Mouse (Mus musculus) CH12.LX (cell line): ENCODE measurements at regions not wholly inside any gene's neighbourhood (a gene's known extent, or its start where the extent isn't known, plus 50 kb on each side); places are given as distances from the start of the nearest gene placed in this dataset.

ENCODE experiments used
- DNase-seq: peaks from one replicate; pipeline ENCODE4 v3.0.0-alpha.2; 2013; ENCODE audit errors: extremely low read depth
- H3K27ac ChIP-seq: 2 replicates; pipeline ENCODE4 v1.5.1; 2012; ENCODE audit warnings: low read depth, mild to moderate bottlenecking, control low read depth, moderate library complexity; ENCODE audit not compliant: insufficient read depth
- H3K27me3 ChIP-seq: replicated peaks from 2 replicates; pipeline ENCODE3; 2012; ENCODE audit warnings: inconsistent platforms
- H3K36me3 ChIP-seq, 2 experiments: replicated peaks in 1 of 2; 2 replicates each; pipeline versions ENCODE3 to v1.6.1; 2012; ENCODE audit warnings: inconsistent platforms in 1 of 2, low read length in 1 of 2, mild to moderate bottlenecking in 1 of 2, mixed read lengths in 1 of 2, moderate library complexity in 1 of 2; ENCODE audit not compliant: control insufficient read depth in 1 of 2, insufficient read depth in 1 of 2
- H3K4me1 ChIP-seq, 2 experiments: 2 replicates each; pipeline ENCODE4 v1.6.1; 2012; ENCODE audit warnings: inconsistent platforms in 1 of 2, moderate library complexity in 1 of 2; ENCODE audit not compliant: insufficient read depth in 2 of 2, control insufficient read depth in 1 of 2
- H3K4me2 ChIP-seq: 2 replicates; pipeline ENCODE4 v1.6.1; 2012; ENCODE audit warnings: low read depth, mild to moderate bottlenecking, control low read depth; ENCODE audit not compliant: poor library complexity, insufficient read depth, severe bottlenecking
- H3K4me3 ChIP-seq, 3 experiments: fragments of 150-350 bp in 1 of 3; sonication (generic) in 1 of 3; replicated peaks in 1 of 3; 2 replicates each; pipeline versions ENCODE3 to v1.5.1; 2011 to 2012; ENCODE audit warnings: low read depth in 2 of 3, low read length in 2 of 3, mild to moderate bottlenecking in 2 of 3, moderate library complexity in 2 of 3, control low read depth in 1 of 3, improper control_type of control experiment in 1 of 3, inconsistent platforms in 1 of 3, mixed read lengths in 1 of 3; ENCODE audit not compliant: poor library complexity in 1 of 3
- H3K79me2 ChIP-seq: replicated peaks from 2 replicates; pipeline ENCODE4 v1.6.1; 2012; ENCODE audit warnings: mild to moderate bottlenecking, moderate library complexity; ENCODE audit not compliant: control insufficient read depth, poor library complexity, insufficient read depth, severe bottlenecking; ENCODE audit errors: extremely low read depth
- H3K9ac ChIP-seq: 2 replicates; pipeline ENCODE4 v1.6.1; 2012; ENCODE audit warnings: low read depth, mild to moderate bottlenecking, control low read depth, moderate library complexity; ENCODE audit not compliant: insufficient read depth
- H3K9me3 ChIP-seq: replicated peaks from 2 replicates; pipeline ENCODE3; 2012; ENCODE audit warnings: low read length, inconsistent platforms, mixed read lengths
- BHLHE40 ChIP-seq: IDR thresholded peaks from 2 replicates; pipeline ENCODE4 v1.6.1; 2011; ENCODE audit warnings: mild to moderate bottlenecking, low read depth, low read length, improper control_type of control experiment
- CHD1 ChIP-seq: IDR thresholded peaks from 2 replicates; pipeline ENCODE4 v1.6.1; 2012; ENCODE audit warnings: low read depth, low read length, improper control_type of control experiment, inconsistent platforms
- ELF1 ChIP-seq: IDR thresholded peaks from 2 replicates; pipeline ENCODE4 v1.6.1; 2014; ENCODE audit warnings: low read depth, mild to moderate bottlenecking, inconsistent platforms, low read length, improper control_type of control experiment
- IRF4 ChIP-seq: IDR thresholded peaks from 2 replicates; pipeline ENCODE4 v1.6.1; 2014; ENCODE audit warnings: low read depth, mild to moderate bottlenecking, inconsistent platforms, low read length, improper control_type of control experiment
- KAT2A ChIP-seq: IDR thresholded peaks from 2 replicates; pipeline ENCODE4 v1.6.1; 2012; ENCODE audit warnings: low read length, improper control_type of control experiment, inconsistent platforms; ENCODE audit not compliant: insufficient replicate concordance
- MAFK ChIP-seq: IDR thresholded peaks from 2 replicates; pipeline ENCODE4 v1.6.1; 2011; ENCODE audit warnings: low read length, improper control_type of control experiment; ENCODE audit not compliant: insufficient replicate concordance
- MAX ChIP-seq: IDR thresholded peaks from 2 replicates; pipeline ENCODE4 v1.6.1; 2011; ENCODE audit warnings: low read length, improper control_type of control experiment
- MEF2A ChIP-seq: IDR thresholded peaks from 2 replicates; pipeline ENCODE4 v1.6.1; 2014; ENCODE audit warnings: low read depth, mild to moderate bottlenecking, inconsistent platforms, low read length, improper control_type of control experiment, borderline replicate concordance
- MXI1 ChIP-seq: IDR thresholded peaks from 2 replicates; pipeline ENCODE4 v1.6.1; 2011; ENCODE audit warnings: mild to moderate bottlenecking, low read depth, low read length, improper control_type of control experiment
- NELFE ChIP-seq: IDR thresholded peaks from 2 replicates; pipeline ENCODE4 v1.6.1; 2011; ENCODE audit warnings: low read depth, low read length, improper control_type of control experiment
- PAX5 ChIP-seq: IDR thresholded peaks from 2 replicates; pipeline ENCODE4 v1.6.1; 2012; ENCODE audit warnings: low read length, inconsistent platforms, mixed read lengths
- POLR2A ChIP-seq: IDR thresholded peaks from 2 replicates; pipeline ENCODE4 v1.6.1; 2011; ENCODE audit warnings: low read depth, mild to moderate bottlenecking, improper control_type of control experiment, low read length
- RAD21 ChIP-seq: IDR thresholded peaks from 2 replicates; pipeline ENCODE4 v1.6.1; 2011; ENCODE audit warnings: low read depth, mild to moderate bottlenecking, low read length, improper control_type of control experiment, moderate library complexity
- RCOR1 ChIP-seq: conservative IDR thresholded peaks from 2 replicates; pipeline ENCODE4 v1.6.1; 2012; ENCODE audit warnings: low read depth, mild to moderate bottlenecking, inconsistent platforms, low read length, improper control_type of control experiment
- SIN3A ChIP-seq: IDR thresholded peaks from 2 replicates; pipeline ENCODE4 v1.6.1; 2012; ENCODE audit warnings: low read length, improper control_type of control experiment, inconsistent platforms
- SMC3 ChIP-seq: IDR thresholded peaks from 2 replicates; pipeline ENCODE4 v1.6.1; 2011; ENCODE audit warnings: low read depth, low read length, improper control_type of control experiment
- USF2 ChIP-seq: conservative IDR thresholded peaks from 2 replicates; pipeline ENCODE4 v1.6.1; 2011; ENCODE audit warnings: low read depth, low read length, improper control_type of control experiment
- ZC3H11A ChIP-seq: IDR thresholded peaks from 2 replicates; pipeline ENCODE4 v1.6.1; 2012; ENCODE audit warnings: low read depth, mild to moderate bottlenecking, inconsistent platforms, low read length, improper control_type of control experiment
- ZMIZ1 ChIP-seq: IDR thresholded peaks from 2 replicates; pipeline ENCODE4 v1.6.1; 2012; ENCODE audit warnings: low read depth, mild to moderate bottlenecking, inconsistent platforms, low read length, improper control_type of control experiment
- ZNF384 ChIP-seq: IDR thresholded peaks from 2 replicates; pipeline ENCODE4 v1.6.1; 2012; ENCODE audit warnings: low read depth, low read length, improper control_type of control experiment, inconsistent platforms
- dilution Hi-C: fragments of 300-500 bp; cut with MboI; formaldehyde crosslinking; loops from 2 replicates; pipeline ENCODE4 v1.14.3; 2020; ENCODE audit warnings: low sequenced_read_pairs; ENCODE audit not compliant: extremely low pct_unique_long_range_greater_than_20kb, extremely low pct_ligation_motif_present
- in situ Hi-C: fragments of 300-500 bp; cut with MboI; formaldehyde crosslinking; loops from 3 replicates; pipeline ENCODE4 v1.14.3; 2019; ENCODE audit warnings: low sequenced_read_pairs, low pct_ligation_motif_present, low pct_unique_long_range_greater_than_20kb, mixed read lengths

DNA sequence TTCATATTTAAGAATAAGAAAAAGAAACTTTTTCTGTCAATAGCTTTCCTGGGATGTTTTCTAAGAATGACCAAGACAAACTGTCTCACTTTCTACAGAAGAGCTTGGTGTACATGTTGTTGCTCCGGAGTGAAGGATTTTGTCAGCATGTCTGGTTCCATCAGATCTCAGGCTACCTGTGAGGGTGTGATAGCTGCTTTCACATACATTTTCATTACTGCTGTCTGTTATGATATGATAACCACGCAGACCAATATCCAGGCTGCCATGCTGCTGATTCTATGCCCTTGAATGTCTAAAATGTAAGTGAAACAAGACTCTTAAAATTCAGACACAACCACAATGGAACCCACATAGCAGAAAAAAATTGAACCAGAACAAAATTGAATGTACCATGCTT is 1036.6 kb upstream of the Lcorl start:
- no peak overlapping the region for H3K4me2 ChIP-seq
- H3K79me2 ChIP-seq, result no peaks in the 10 kb centered on the region
- H3K36me3 ChIP-seq, result no peaks in the 10 kb centered on the region
- H3K9me3 ChIP-seq, result peaks cover 14% of the 10 kb centered on the region
- no peak for DNase-seq
- no peak overlapping the region for H3K27ac ChIP-seq
- H3K27me3 ChIP-seq, result no peaks in the 10 kb centered on the region
- no peaks in the 10 kb centered on the region for H3K4me1 ChIP-seq
- H3K9ac ChIP-seq, result no peak overlapping the region
- TF ChIP-seq RCOR1 (no peak), MXI1 (no peak), IRF4 (no peak), ZNF384 (no peak), USF2 (no peak), ELF1 (no peak), CHD1 (no peak), MAX (no peak), KAT2A (no peak), SMC3 (no peak), ZMIZ1 (no peak), RAD21 (no peak)
- dilution Hi-C loops (no loop called here), in situ Hi-C loops (no loop called here)
- H3K4me3 ChIP-seq, result no peak overlapping the region

DNA sequence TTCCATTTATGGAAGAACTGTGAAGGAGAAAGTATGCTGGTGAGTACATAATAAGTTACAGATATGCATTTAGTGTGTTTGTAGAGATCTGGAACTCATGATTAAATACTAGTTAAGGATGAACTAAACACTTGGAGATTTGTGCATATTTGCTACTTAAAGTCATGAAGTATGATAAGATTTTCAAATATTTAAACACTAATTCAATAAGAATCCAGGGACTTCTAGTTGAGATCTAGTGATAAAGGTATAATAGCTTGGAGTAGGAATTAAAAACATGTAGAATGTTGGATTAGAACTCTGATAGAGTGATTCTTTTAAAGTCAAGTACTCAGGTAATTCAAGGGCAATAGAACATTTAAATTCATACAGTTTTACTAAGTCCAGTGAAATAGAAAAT is 1026.5 kb upstream of the Lcorl start:
- no peaks in the 10 kb centered on the region for H3K27me3 ChIP-seq
- H3K27ac ChIP-seq, result no peak overlapping the region
- H3K4me2 ChIP-seq, result no peak overlapping the region
- no peak overlapping the region for H3K4me3 ChIP-seq
- in situ Hi-C loops, result no loop called here
- H3K79me2 ChIP-seq, result no peaks in the 10 kb centered on the region
- dilution Hi-C loops, result no loop called here
- H3K36me3 ChIP-seq, result no peaks in the 10 kb centered on the region
- H3K9ac ChIP-seq, result no peak overlapping the region
- TF ChIP-seq POLR2A (no peak), MEF2A (no peak), ZC3H11A (no peak), NELFE (no peak), PAX5 (no peak), SIN3A (no peak), BHLHE40 (no peak), MAX (no peak), ZMIZ1 (no peak), MAFK (no peak), KAT2A (no peak)
- H3K4me1 ChIP-seq, result no peaks in the 10 kb centered on the region
- no peak for DNase-seq
- H3K9me3 ChIP-seq, result peaks cover 14% of the 10 kb centered on the region
